Mouse (Mus musculus): Measurements from ENCODE around the gene Pi4k2a.

Gene Pi4k2a

GRCm38 (mm10) chr19:42089748-42090595, at the start of gene Pi4k2a:
TSS of gene Pi4k2a (plus strand) at chr19:42090470.
- in situ Hi-C loops (cut with MboI, MseI), result loop anchor here (10.0 to 25.0 kb wide), 2 partner anchors 422 to 1505 kb away; partner anchors contain the start of genes Aldh18a1 and R3hcc1l

- in situ Hi-C loops (cut with MboI, MseI), result loop anchor here (5.0 kb wide), 1 partner anchor 108 kb away; no protein-coding TSS in a partner anchor
Measured at GRCm38 (mm10) chr19:42043988-42044387, 46.3 kb upstream of the Pi4k2a start.

- in situ Hi-C loops (cut with MboI, MseI), result no loop called here
Measured at GRCm38 (mm10) chr19:42045269-42046102, 44.8 kb upstream of the Pi4k2a start, which contains the start of gene Hoga1. TSS of gene Hoga1 (plus strand) at chr19:42045610.

- in situ Hi-C loops (cut with MboI, MseI), result no loop called here
Measured at GRCm38 (mm10) chr19:42050251-42050650, 40.0 kb upstream of the Pi4k2a start.

GRCm38 (mm10) chr19:42051351-42051750, 38.9 kb upstream of the Pi4k2a start:
- in situ Hi-C loops (cut with MboI, MseI), result no loop called here

- in situ Hi-C loops (cut with MboI, MseI), result no loop called here
Measured at GRCm38 (mm10) chr19:42051948-42052347, 38.3 kb upstream of the Pi4k2a start, which contains the start of gene 4933411K16Rik. TSS of gene 4933411K16Rik (plus strand) at chr19:42052248.

GRCm38 (mm10) chr19:42054255-42054654, 36.0 kb upstream of the Pi4k2a start:
- in situ Hi-C loops (cut with MboI, MseI), result no loop called here

GRCm38 (mm10) chr19:42055881-42056280, 34.4 kb upstream of the Pi4k2a start:
- in situ Hi-C loops (cut with MboI, MseI), result no loop called here

- in situ Hi-C loops (cut with MboI, MseI), result no loop called here
Measured at GRCm38 (mm10) chr19:42056719-42057409, 33.4 kb upstream of the Pi4k2a start.

- in situ Hi-C loops (cut with MboI, MseI), result no loop called here
Measured at GRCm38 (mm10) chr19:42058426-42058825, 31.8 kb upstream of the Pi4k2a start.

GRCm38 (mm10) chr19:42061443-42061842, 28.8 kb upstream of the Pi4k2a start:
- in situ Hi-C loops (cut with MboI, MseI), result no loop called here

- in situ Hi-C loops (cut with MboI, MseI), result no loop called here
Measured at GRCm38 (mm10) chr19:42068441-42069240, 21.6 kb upstream of the Pi4k2a start.

GRCm38 (mm10) chr19:42069241-42069525, 21.1 kb upstream of the Pi4k2a start:
- in situ Hi-C loops (cut with MboI, MseI), result no loop called here

GRCm38 (mm10) chr19:42071221-42071620, 19.0 kb upstream of the Pi4k2a start:
- in situ Hi-C loops (cut with MboI, MseI), result no loop called here

- in situ Hi-C loops (cut with MboI, MseI), result no loop called here
Measured at GRCm38 (mm10) chr19:42071886-42072608, 18.2 kb upstream of the Pi4k2a start.

GRCm38 (mm10) chr19:42072802-42073201, 17.5 kb upstream of the Pi4k2a start:
- in situ Hi-C loops (cut with MboI, MseI), result no loop called here

- in situ Hi-C loops (cut with MboI, MseI), result loop anchor here (25.0 kb wide), 1 partner anchor 437 kb away; the partner anchor contains the start of gene R3hcc1l
Measured at GRCm38 (mm10) chr19:42075051-42075450, 15.2 kb upstream of the Pi4k2a start.

- in situ Hi-C loops (cut with MboI, MseI), result loop anchor here (25.0 kb wide), 1 partner anchor 436 kb away; the partner anchor contains the start of gene R3hcc1l
Measured at GRCm38 (mm10) chr19:42075992-42076391, 14.3 kb upstream of the Pi4k2a start.

- in situ Hi-C loops (cut with MboI, MseI), result loop anchor here (25.0 kb wide), 1 partner anchor 434 kb away; the partner anchor contains the start of gene R3hcc1l
Measured at GRCm38 (mm10) chr19:42078566-42078965, 11.7 kb upstream of the Pi4k2a start.

- in situ Hi-C loops (cut with MboI, MseI), result loop anchor here (25.0 kb wide), 1 partner anchor 433 kb away; the partner anchor contains the start of gene R3hcc1l
Measured at GRCm38 (mm10) chr19:42079006-42079405, 11.3 kb upstream of the Pi4k2a start.
